Mouse (Mus musculus) forebrain, postnatal 0 days (tissue): ENCODE measurements around the gene Prss28. TPM values are rescaled to one million over a fixed set of nuclear protein-coding genes. Genes with fewer than 3 reads are reported as not detected.

Source experiments
- ATAC-seq: fragments of 200-750 bp; cut with Nextera tagmentation; 2 replicates; pipeline ENCODE4 v1.8.0; 2017; ENCODE audit warnings: mild to moderate bottlenecking, moderate library complexity
- DNase-seq: peaks from one replicate; pipeline ENCODE4 v3.0.0-alpha.2; 2015
- H3K27ac ChIP-seq: fragments of 300-500 bp; sonication (generic); 2 replicates; pipeline ENCODE4 v1.5.1; 2014; ENCODE audit warnings: low read depth, mild to moderate bottlenecking, antibody characterized with exemption, low read length, moderate library complexity, mixed read lengths
- H3K27me3 ChIP-seq: fragments of 300-500 bp; sonication (generic); 2 replicates; pipeline ENCODE4 v1.6.1; 2014; ENCODE audit warnings: mild to moderate bottlenecking, low read length, mixed read lengths; ENCODE audit not compliant: insufficient read depth
- H3K36me3 ChIP-seq: fragments of 300-500 bp; sonication (generic); 2 replicates; pipeline ENCODE4 v1.6.1; 2014; ENCODE audit warnings: mild to moderate bottlenecking, moderate library complexity; ENCODE audit not compliant: insufficient read depth
- H3K4me1 ChIP-seq: fragments of 300-500 bp; sonication (generic); 2 replicates; pipeline ENCODE4 v1.6.1; 2014; ENCODE audit warnings: antibody characterized with exemption; ENCODE audit not compliant: insufficient read depth
- H3K4me2 ChIP-seq: fragments of 300-500 bp; sonication (generic); 2 replicates; pipeline ENCODE4 v1.6.1; 2014; ENCODE audit warnings: low read depth, mild to moderate bottlenecking, moderate library complexity
- H3K4me3 ChIP-seq: fragments of 300-500 bp; sonication (generic); 2 replicates; pipeline ENCODE4 v1.5.1; 2014; ENCODE audit warnings: low read depth, low read length, mixed read lengths
- H3K9ac ChIP-seq: fragments of 300-500 bp; sonication (generic); 2 replicates; pipeline ENCODE4 v1.6.1; 2014; ENCODE audit warnings: mild to moderate bottlenecking
- H3K9me3 ChIP-seq: fragments of 300-500 bp; sonication (generic); 2 replicates; pipeline ENCODE4 v1.6.1; 2016; ENCODE audit warnings: low read length
- CTCF ChIP-seq: sonication (generic); IDR thresholded peaks from 2 replicates; pipeline ENCODE4 v1.5.1; 2016; ENCODE audit warnings: antibody characterized with exemption, control low read depth, low read depth
- WGBS: fragments of 180-500 bp; shearing (Covaris S2); extraction: QIAGEN DNeasy Blood & Tissue Kit; methylation state at CpG from one replicate; pipeline ENCODE4 v1.1.7; 2014; 5-methylcytosine and 5-hydroxymethylcytosine counted together
- polyA plus RNA-seq: library from polyadenylated mRNA; unstranded; fragments of >200 nt; fragmentation: Nextera tagmentation; extraction: Ambion mirVana; gene quantifications from 2 replicates; pipeline ENCODE4 v1.2.1, GENCODE M21; 2015
- total RNA-seq: library from RNA; depleted of rRNA; stranded (reverse); fragments of >200 nt; gene quantifications from 2 replicates; pipeline ENCODE4 v1.2.3, GENCODE M21; 2014

The Prss28 gene
- total and polyA plus RNA-seq, 2 experiments from 2014 or later, result not detected

GRCm38 (mm10) chr17:25274571-25275346 is 33.7 kb upstream of the Prss28 start, which contains the start of gene Ube2i:
TSS of gene Ube2i (minus strand) at chr17:25274622.
- H3K27me3 ChIP-seq, result no peaks in the 10 kb centered on the region
- H3K9ac ChIP-seq, result peak within 1 kb of the TSS; percentile 99
- DNase-seq (no peak), ATAC-seq (no peak)
- peak within 1 kb of the TSS; percentile 94 for H3K4me3 ChIP-seq
- no peaks in the 10 kb centered on the region for H3K9me3 ChIP-seq
- H3K4me2 ChIP-seq, result peak within 1 kb of the TSS; percentile 89
- peaks cover 21% of the 10 kb centered on the region for H3K4me1 ChIP-seq
- no peak for TF ChIP-seq CTCF
- peak within 1 kb of the TSS; percentile 98 for H3K27ac ChIP-seq
- peaks cover under 1% of the 10 kb centered on the region; the same call in 1 of the 2 replicates for H3K36me3 ChIP-seq
- WGBS, result 78% methylated on average over 9 of the region's 9 CpGs

GRCm38 (mm10) chr17:25275833-25276232 is 32.6 kb upstream of the Prss28 start:
- no peak for DNase-seq
- no peak overlapping the region for H3K9ac ChIP-seq
- ATAC-seq, result no peak
- H3K4me2 ChIP-seq, result no peak overlapping the region
- no peaks in the 10 kb centered on the region for H3K27me3 ChIP-seq
- no peaks in the 10 kb centered on the region; the same call in 1 of the 2 replicates for H3K36me3 ChIP-seq
- H3K9me3 ChIP-seq, result no peaks in the 10 kb centered on the region
- no peak overlapping the region for H3K27ac ChIP-seq
- 95% methylated on average over 3 of the region's 3 CpGs for WGBS
- TF ChIP-seq CTCF, result no peak
- peaks cover 14% of the 10 kb centered on the region for H3K4me1 ChIP-seq
- H3K4me3 ChIP-seq, result no peak overlapping the region

GRCm38 (mm10) chr17:25282133-25282532 is 26.3 kb upstream of the Prss28 start:
- TF ChIP-seq CTCF, result no peak
- ATAC-seq, result no peak
- 45% methylated on average over 11 of the region's 11 CpGs for WGBS

GRCm38 (mm10) chr17:25285033-25285432 is 23.4 kb upstream of the Prss28 start:
- Histone ChIP-seq H3K4me3 (no peak overlapping the region), H3K36me3 (no peaks in the 10 kb centered on the region), H3K27me3 (no peaks in the 10 kb centered on the region), H3K9ac (no peak overlapping the region), H3K4me1 (no peaks in the 10 kb centered on the region), H3K4me2 (no peak overlapping the region), H3K9me3 (no peaks in the 10 kb centered on the region), H3K27ac (no peak overlapping the region)
- TF ChIP-seq CTCF, result peak; percentile 86
- 16% methylated on average over 3 of the region's 3 CpGs for WGBS
- peak; percentile 68 for DNase-seq
- ATAC-seq, result peak; percentile 18; the same call in 1 of the 2 replicates

More at GRCm38 (mm10) chr17:25282133-25282532, 26.3 kb upstream of the Prss28 start:
- Histone ChIP-seq H3K4me2 (no peak overlapping the region), H3K9ac (no peak overlapping the region), H3K36me3 (no peaks in the 10 kb centered on the region), H3K27me3 (no peaks in the 10 kb centered on the region), H3K9me3 (no peaks in the 10 kb centered on the region), H3K4me1 (no peaks in the 10 kb centered on the region), H3K4me3 (no peak overlapping the region), H3K27ac (no peak overlapping the region)
- DNase-seq, result no peak

GRCm38 (mm10) chr17:25288842-25289241 is 19.6 kb upstream of the Prss28 start:
- peak; percentile 78 for TF ChIP-seq CTCF
- no peak overlapping the region for H3K27ac ChIP-seq
- no peaks in the 10 kb centered on the region for H3K36me3 ChIP-seq
- 0 out of 2 replicates have a peak, but pooled peaks have one; percentile 55 for ATAC-seq
- H3K27me3 ChIP-seq, result no peaks in the 10 kb centered on the region
- H3K9me3 ChIP-seq, result no peaks in the 10 kb centered on the region
- H3K4me1 ChIP-seq, result no peaks in the 10 kb centered on the region
- H3K4me3 ChIP-seq, result no peak overlapping the region
- DNase-seq, result peak; percentile 58
- no peak overlapping the region for H3K9ac ChIP-seq
- no peak overlapping the region for H3K4me2 ChIP-seq
- 31% methylated on average over 4 of the region's 4 CpGs for WGBS

- no peak overlapping the region for H3K27ac ChIP-seq
- H3K4me3 ChIP-seq, result no peak overlapping the region
- H3K4me1 ChIP-seq, result no peaks in the 10 kb centered on the region
- no peak overlapping the region for H3K9ac ChIP-seq
- no peaks in the 10 kb centered on the region for H3K9me3 ChIP-seq
- H3K27me3 ChIP-seq, result no peaks in the 10 kb centered on the region
- WGBS, result 25% methylated on average over 4 of the region's 4 CpGs
- TF ChIP-seq CTCF, result no peak
- DNase-seq (no peak), ATAC-seq (no peak)
- H3K4me2 ChIP-seq, result no peak overlapping the region
- no peaks in the 10 kb centered on the region for H3K36me3 ChIP-seq
Observed at GRCm38 (mm10) chr17:25290411-25290810, 18.0 kb upstream of the Prss28 start.

GRCm38 (mm10) chr17:25293495-25293894 is 15.0 kb upstream of the Prss28 start:
- Histone ChIP-seq H3K4me1 (no peaks in the 10 kb centered on the region), H3K4me2 (no peak overlapping the region), H3K27ac (no peak overlapping the region), H3K27me3 (no peaks in the 10 kb centered on the region), H3K4me3 (no peak overlapping the region), H3K36me3 (no peaks in the 10 kb centered on the region), H3K9ac (no peak overlapping the region), H3K9me3 (no peaks in the 10 kb centered on the region)
- TF ChIP-seq CTCF, result no peak
- WGBS, result 81% methylated on average over 5 of the region's 5 CpGs
- no peak for ATAC-seq
- no peak for DNase-seq
